Mouse (Mus musculus) ovary, postnatal 14 days (tissue): ENCODE data around the gene Foxc1.

Source experiments
- DNase-seq: peaks from one replicate; pipeline ENCODE4 v3.0.0; 2022; ENCODE audit warnings: low spot score

Gene Foxc1

GRCm38 (mm10) chr13:31806890-31807735 lies 680 bp downstream of the Foxc1 start:
- DNase-seq = no peak

DNA sequence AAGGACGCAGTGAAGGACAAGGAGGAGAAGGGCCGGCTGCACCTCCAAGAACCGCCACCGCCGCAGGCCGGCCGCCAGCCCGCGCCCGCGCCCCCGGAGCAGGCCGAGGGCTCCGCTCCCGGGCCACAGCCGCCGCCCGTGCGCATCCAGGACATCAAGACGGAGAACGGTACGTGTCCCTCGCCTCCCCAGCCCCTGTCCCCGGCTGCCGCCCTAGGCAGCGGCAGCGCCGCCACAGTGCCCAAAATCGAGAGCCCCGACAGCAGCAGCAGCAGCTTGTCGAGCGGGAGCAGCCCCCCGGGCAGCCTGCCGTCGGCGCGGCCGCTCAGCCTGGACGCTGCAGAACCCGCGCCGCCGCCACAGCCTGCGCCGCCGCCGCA lies 1.3 kb downstream of the Foxc1 start:
- no peak for DNase-seq

GRCm38 (mm10) chr13:31808116-31808803 lies 1.8 kb downstream of the Foxc1 start:
- no peak for DNase-seq

GRCm38 (mm10) chr13:31808804-31809420 lies 2.5 kb downstream of the Foxc1 start:
- DNase-seq = no peak

- DNase-seq = no peak
These were observed 3.3 kb downstream of the Foxc1 start for GRCm38 (mm10) chr13:31809701-31810100.

- no peak for DNase-seq
These were observed 3.9 kb downstream of the Foxc1 start for GRCm38 (mm10) chr13:31810375-31810692.

DNA sequence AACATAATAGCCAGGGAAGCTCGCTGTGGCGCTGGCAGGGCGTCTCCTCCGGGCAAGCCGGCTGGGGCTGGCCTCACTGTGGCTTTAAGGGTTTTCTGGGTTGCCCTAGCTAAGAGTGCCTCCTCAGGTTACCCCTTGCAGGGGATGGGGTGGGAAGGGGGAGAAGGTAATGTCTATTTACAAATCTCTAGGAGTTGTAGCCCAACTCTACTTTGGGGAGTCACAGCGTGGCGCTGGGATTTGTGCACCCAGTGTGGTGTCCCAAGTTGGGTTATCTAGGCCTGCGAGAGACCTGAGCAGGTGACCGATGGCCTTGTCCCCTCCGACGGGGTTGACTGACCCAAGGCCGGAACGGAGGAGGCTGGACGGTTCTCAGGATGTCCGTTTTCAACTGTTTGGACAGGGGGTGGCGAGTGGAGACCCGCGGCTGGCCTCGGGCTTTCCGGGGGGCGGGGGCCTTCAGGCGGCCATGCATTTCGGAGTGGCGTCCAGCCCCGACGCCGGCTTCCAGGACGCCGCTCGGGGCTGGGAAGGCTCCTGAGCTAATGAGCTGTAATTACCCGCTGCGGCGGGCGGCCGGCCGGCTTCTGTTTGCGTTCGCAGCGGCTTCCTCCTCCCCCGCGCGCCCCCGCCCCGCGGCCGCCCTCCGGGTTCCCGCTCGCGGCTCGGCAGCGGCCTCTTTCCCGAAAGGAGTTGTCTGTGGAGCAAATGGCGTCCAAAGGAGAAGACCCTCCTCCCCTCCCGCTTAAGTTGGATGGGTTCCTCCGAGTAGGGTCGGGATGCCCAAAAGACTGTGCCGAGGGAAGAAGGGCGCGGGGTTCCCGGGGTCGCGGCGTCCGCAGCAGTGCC lies 4.5 kb downstream of the Foxc1 start:
- DNase-seq = no peak

- DNase-seq = no peak
These were observed 5.1 kb downstream of the Foxc1 start for GRCm38 (mm10) chr13:31811542-31812021.

DNA sequence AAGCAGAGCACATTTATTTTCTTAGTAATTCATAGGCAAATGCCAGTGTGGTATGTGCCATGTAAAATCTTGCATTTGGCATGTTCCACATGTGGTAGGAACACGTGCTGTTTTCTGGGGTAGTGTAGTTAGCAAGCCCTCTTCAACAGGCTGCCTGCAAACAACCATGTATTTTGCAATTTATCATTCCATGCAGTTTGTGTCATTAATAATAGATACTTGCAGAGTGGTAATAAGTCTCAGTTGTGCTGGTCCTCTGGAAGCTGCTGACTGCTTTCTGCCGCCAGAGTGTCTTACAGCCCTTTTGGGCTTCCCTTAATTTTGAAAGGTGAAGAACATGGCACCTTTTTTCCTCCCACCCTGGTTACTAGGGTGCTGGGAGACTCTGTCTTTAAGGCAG lies 6.3 kb downstream of the Foxc1 start:
- DNase-seq = no peak

- no peak for DNase-seq
These were observed 9.1 kb downstream of the Foxc1 start for GRCm38 (mm10) chr13:31815383-31816003.

GRCm38 (mm10) chr13:31818337-31818736 lies 11.9 kb downstream of the Foxc1 start:
- no peak for DNase-seq

DNA sequence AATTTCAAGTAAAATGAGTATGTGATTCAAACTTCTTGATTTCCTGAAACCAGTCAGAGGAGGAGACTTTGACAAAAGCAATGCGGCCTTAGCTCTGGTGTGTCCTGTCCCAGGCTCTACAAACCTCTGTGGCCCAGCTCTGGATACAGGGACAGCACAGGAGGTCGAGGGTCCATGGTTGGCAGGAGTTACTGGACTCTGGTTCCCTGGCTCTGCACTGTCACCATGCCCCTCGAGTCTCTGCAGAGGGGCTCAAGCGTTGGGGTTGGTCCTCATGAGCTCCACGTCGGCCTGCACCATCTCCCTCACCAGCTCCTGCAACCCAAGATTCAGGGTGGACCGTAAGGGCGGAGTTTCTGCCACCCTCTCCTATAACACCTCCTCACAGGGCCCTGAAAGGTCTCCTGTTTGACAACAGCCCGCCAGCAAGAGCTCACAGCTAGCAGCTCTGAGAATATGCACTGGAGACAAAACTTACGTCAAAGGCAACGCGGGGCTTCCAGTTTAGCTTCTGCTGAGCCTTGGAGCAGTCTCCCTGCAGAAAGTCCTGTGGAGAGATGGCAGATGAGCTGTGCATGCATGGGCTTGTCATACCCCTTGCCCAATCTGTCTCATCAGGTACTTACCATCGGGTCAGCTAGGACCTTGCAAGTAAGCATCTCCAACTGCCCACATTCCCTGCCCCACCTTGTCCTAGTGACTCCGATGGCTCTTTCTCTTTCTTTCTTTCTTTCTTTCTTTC lies 13.4 kb downstream of the Foxc1 start:
- no peak for DNase-seq

GRCm38 (mm10) chr13:31820587-31821017 lies 14.2 kb downstream of the Foxc1 start:
- peak; percentile 31 for DNase-seq

DNA sequence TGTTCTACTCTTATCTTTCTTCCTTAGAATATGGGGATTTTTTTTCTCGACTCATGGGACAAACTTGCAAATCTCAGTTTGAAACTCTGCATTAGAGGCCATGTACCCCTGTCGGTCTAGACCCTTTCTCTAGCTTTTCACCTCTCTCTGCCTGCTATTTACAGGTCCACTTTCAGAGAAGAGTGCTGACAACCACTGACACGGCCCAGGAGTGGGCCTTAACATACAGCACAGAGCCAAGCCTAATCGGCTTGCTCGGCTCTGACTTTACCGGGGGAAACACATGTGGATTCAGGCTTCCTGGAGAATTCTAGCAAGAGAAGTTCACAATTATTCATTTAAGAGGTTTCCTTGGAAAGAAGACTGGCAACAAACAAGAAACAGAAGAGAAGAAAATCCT lies 14.6 kb downstream of the Foxc1 start:
- no peak for DNase-seq

- DNase-seq = no peak
These were observed 16.9 kb downstream of the Foxc1 start for GRCm38 (mm10) chr13:31823316-31823715.

GRCm38 (mm10) chr13:31825180-31825579 lies 18.7 kb downstream of the Foxc1 start:
- no peak for DNase-seq

GRCm38 (mm10) chr13:31827160-31827559 lies 20.7 kb downstream of the Foxc1 start:
- no peak for DNase-seq

DNA sequence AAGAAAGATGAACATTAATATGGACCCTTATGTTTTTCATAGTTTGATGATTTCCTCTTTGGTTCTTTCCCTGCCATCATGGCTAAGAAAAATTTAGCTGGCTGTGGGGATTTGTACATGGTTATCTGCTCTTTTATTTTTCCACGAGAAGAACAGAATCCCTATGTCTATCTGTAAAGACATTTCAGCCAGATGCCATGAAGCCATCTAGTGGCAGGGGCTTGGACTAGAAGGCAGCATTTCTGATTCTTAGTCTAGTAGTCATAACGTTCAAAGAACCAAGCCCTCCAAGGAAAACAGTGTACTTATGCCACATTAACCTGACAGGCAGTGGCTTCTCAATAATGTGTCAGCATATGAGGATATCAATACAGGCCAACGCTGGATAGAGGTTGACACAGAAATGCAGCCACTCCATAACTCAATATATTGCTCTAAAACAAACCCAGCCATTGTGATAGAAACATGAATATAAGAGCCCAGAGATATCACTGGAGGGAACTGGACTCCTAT lies 21.4 kb downstream of the Foxc1 start:
- no peak for DNase-seq

DNA sequence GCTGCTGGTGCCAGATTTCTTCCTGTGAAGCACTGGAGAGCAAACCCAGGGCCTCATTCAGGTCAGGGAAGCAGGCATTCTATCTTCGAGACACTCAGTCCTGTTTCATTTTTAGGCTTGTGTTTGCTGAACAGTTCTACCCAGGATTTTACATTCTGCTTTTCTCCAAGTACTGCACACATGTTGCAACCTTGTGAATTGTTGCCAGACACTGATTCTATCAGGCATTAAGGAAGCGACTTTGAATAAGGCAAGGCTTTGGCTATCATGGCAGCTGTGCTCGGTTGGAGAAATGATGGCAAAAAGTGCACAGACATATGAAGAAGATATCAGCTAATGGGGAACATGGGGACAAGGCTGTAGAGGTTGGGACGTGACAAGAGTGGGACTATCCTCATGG lies 22.0 kb downstream of the Foxc1 start:
- DNase-seq = no peak

- DNase-seq = no peak
These were observed 23.9 kb downstream of the Foxc1 start for GRCm38 (mm10) chr13:31830332-31830731.

DNA sequence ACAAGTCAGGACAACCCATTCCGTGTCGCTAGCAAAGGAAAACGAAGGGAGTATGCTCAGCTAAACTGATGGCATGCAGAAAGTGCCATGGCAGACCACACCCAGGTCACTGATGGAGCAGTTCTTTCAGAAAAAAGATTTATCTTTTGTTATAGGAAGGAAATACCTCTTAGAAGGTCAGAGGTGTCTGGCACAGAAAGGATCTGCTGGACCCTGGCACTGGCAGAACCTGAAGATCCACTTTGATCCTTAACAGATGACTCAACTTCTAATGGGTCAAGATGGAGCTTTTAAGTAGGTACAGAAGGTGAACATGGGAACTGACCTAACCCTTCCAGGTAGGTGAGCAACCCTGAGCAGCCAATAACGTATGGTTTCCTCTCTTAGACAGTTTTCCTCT lies 29.4 kb downstream of the Foxc1 start:
- no peak for DNase-seq
